In the genomic region with DNA sequence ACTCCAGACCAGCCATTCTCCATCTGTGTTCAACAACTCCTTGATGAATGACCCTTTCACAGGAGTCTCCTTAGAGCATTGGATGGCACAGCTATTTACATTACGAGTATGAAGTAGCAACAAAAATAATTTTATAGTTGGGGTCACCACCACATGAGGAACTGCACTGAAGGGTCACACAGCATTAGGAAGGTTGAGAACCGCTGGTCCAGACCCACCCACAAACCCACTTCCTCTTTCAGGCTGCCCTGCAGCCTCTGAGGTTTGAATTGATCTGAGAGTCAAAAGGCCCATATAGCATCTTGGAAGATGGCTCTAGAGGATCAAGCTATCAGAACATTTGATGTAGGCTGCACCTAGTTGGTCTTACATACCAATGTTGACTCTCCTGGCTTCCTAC, we compare ENCODE assay signal across 24 mouse cellular contexts. TPM values are rescaled to one million over a fixed set of nuclear protein-coding genes. Genes with fewer than 3 reads are reported as not detected.
DNase-seq lines count a peak whose midpoint lies in the region; ATAC-seq and TF ChIP-seq lines count a peak whose summit lies in the region.
"Had no signal": no experiment of that assay in that cellular context is flagged by ENCODE, and none has a peak within 500 bp of the region (broad histone marks: within the 10 kb centered on the region; RNA-seq: fewer than 3 reads in every experiment).

No protein-coding gene starts in this region.

- H3K27ac ChIP-seq in forebrain, postnatal 0 days (ENCODE audit: low read depth, low read length), result no peak overlapping the region
- H3K27ac ChIP-seq: embryonic facial prominence, embryonic 13.5 days; forebrain, embryonic 12.5 days; hindbrain, embryonic 14.5 days; left cerebral cortex, adult 2 months; liver, embryonic 13.5 days; macrophage; neural tube, embryonic 12.5 days had no signal

- no peaks in the 10 kb centered on the region for H3K4me1 ChIP-seq in forebrain, postnatal 0 days (ENCODE audit: insufficient read depth)
- H3K4me1 ChIP-seq: forebrain, embryonic 12.5 days; liver, embryonic 13.5 days; neural tube, embryonic 12.5 days had no signal

- H3K4me3 ChIP-seq in forebrain, postnatal 0 days (ENCODE audit: low read depth, low read length), result no peak overlapping the region
- H3K4me3 ChIP-seq: embryonic facial prominence, embryonic 13.5 days; erythroblast, embryonic 14.5 days; forebrain, embryonic 12.5 days; left cerebral cortex, adult 2 months; liver, embryonic 13.5 days; neural tube, embryonic 12.5 days had no signal

- no peaks in the 10 kb centered on the region for H3K27me3 ChIP-seq in forebrain, postnatal 0 days (ENCODE audit: insufficient read depth, low read length)
- H3K27me3 ChIP-seq: embryonic facial prominence, embryonic 13.5 days; forebrain, embryonic 12.5 days; liver, embryonic 13.5 days; neural tube, embryonic 12.5 days had no signal

- WGBS in forebrain, postnatal 0 days, result 78% methylated on average over 2 of the region's 2 CpGs

- no peak overlapping the region for H3K4me2 ChIP-seq in forebrain, postnatal 0 days (ENCODE audit: low read depth)
- H3K4me2 ChIP-seq: embryonic facial prominence, embryonic 13.5 days; forebrain, embryonic 12.5 days; hindbrain, embryonic 14.5 days; liver, embryonic 13.5 days; midbrain, embryonic 11.5 days; neural tube, embryonic 12.5 days had no signal

- no peaks in the 10 kb centered on the region for H3K36me3 ChIP-seq in forebrain, postnatal 0 days (ENCODE audit: insufficient read depth)
- H3K36me3 ChIP-seq: embryonic facial prominence, embryonic 13.5 days; forebrain, embryonic 12.5 days; liver, embryonic 13.5 days; neural tube, embryonic 12.5 days had no signal

- no peak for TF ChIP-seq CTCF in forebrain, postnatal 0 days (IDR thresholded peaks at IDR 0.05; ENCODE audit: low read depth)

- ATAC-seq in CD4-positive, CD25-positive, alpha-beta regulatory T cell, adult 4 months, result peak; percentile 33
- peak; percentile 89 for ATAC-seq in granulocyte monocyte progenitor cell, adult 5-6 weeks (replicated peaks; ENCODE audit: poor library complexity, severe bottlenecking)
- peak; percentile 51 for ATAC-seq in monocyte, adult 5-6 weeks (replicated peaks; ENCODE audit: insufficient number of reproducible peaks, low FRiP score, low TSS enrichment, poor library complexity, severe bottlenecking)
- ATAC-seq in forebrain, postnatal 0 days, result no peak

- peak; percentile 30 for DNase-seq in lung, postnatal 25 days (ENCODE audit: low spot score)
- DNase-seq in lung, postnatal 4 days, result no peak
- no peak for DNase-seq in MN1 (ENCODE audit: low spot score)
- DNase-seq in heart, postnatal 4 days, result no peak
- DNase-seq in forebrain, postnatal 0 days, result no peak
- DNase-seq: cerebellum, adult 11-12 months; cerebellum, postnatal 14 days; embryo, embryonic 11 days; gastrocnemius, postnatal 10 days; kidney, adult 2 months; kidney, postnatal 10 days; liver, embryonic 13.5 days; lung, adult 2 months had no signal

- H3K9ac ChIP-seq in forebrain, postnatal 0 days, result no peak overlapping the region
- H3K9ac ChIP-seq: embryonic facial prominence, embryonic 13.5 days; forebrain, embryonic 12.5 days; hindbrain, embryonic 14.5 days; liver, embryonic 13.5 days; neural tube, embryonic 12.5 days had no signal

- no peaks in the 10 kb centered on the region for H3K9me3 ChIP-seq in forebrain, postnatal 0 days (ENCODE audit: low read length)
- H3K9me3 ChIP-seq: embryonic facial prominence, embryonic 13.5 days; forebrain, embryonic 12.5 days; liver, embryonic 13.5 days; neural tube, embryonic 12.5 days had no signal

RNA-seq across cellular contexts. Expression of a gene that starts 42.8 kb away (rescaled TPM):
- 10 to 100 TPM; 22.7 to 38.5 TPM for polyA plus RNA-seq in CD4-positive, CD25-positive, alpha-beta regulatory T cell, adult 4 months (2017; shearing (Covaris generic))
- 21.9 and 23.5 TPM in 2 replicates for total RNA-seq in granulocyte monocyte progenitor cell, adult 5-6 weeks (2014; fragmentation: Nextera tagmentation)
- 20.9 and 21.8 TPM in 2 replicates for total RNA-seq in granulocyte monocyte progenitor cell, adult 5-6 weeks (2017)
- total RNA-seq in monocyte, adult 5-6 weeks (2017), result 71.9 to 97.1 TPM (median 79.5 TPM) in 3 replicates
- total RNA-seq in heart, postnatal 4 days (2021), result 100 to 1,000 TPM; 730 to 743 TPM
- total RNA-seq in forebrain, postnatal 0 days (2014; rRNA removed), result 51.9 and 66.7 TPM in 2 replicates
- 3.0 and 3.1 TPM in 2 replicates for polyA plus RNA-seq in forebrain, postnatal 0 days (2015; fragmentation: Nextera tagmentation; extraction: Ambion mirVana)
